In genomic region chr1:168366261-168366660, GRCm38 (mm10) we compare ENCODE assay signal across 31 mouse cellular contexts.
"Had no signal": no experiment of that assay in that cellular context is flagged by ENCODE, and none has a peak within 500 bp of the region (broad histone marks: within the 10 kb centered on the region; RNA-seq: fewer than 3 reads in every experiment).

No protein-coding gene starts in this region.

- ATAC-seq: liver, embryonic 12.5 days; liver, postnatal 0 days; lung, postnatal 0 days; midbrain, embryonic 13.5 days; midbrain, embryonic 15.5 days; midbrain, embryonic 16.5 days had no signal

- H3K27me3 ChIP-seq: limb, embryonic 12.5 days; limb, embryonic 13.5 days; limb, embryonic 15.5 days; liver, embryonic 12.5 days; liver, embryonic 13.5 days; liver, embryonic 15.5 days; lung, embryonic 15.5 days; megakaryocyte, embryonic 14.5 days; midbrain, embryonic 12.5 days; midbrain, embryonic 13.5 days; midbrain, embryonic 15.5 days had no signal

- H3K4me3 ChIP-seq: left cerebral cortex, adult 2 months; limb, embryonic 10.5 days; limb, embryonic 12.5 days; limb, embryonic 13.5 days; limb, embryonic 15.5 days; liver, embryonic 12.5 days; liver, embryonic 13.5 days; liver, embryonic 15.5 days; lung, embryonic 15.5 days; megakaryocyte, embryonic 14.5 days; midbrain, embryonic 10.5 days; midbrain, embryonic 12.5 days; midbrain, embryonic 13.5 days; midbrain, embryonic 15.5 days; myocyte had no signal

- DNase-seq: layer of hippocampus, postnatal 36 days; left cerebral cortex, postnatal 4 days; liver; liver, embryonic 13.5 days; liver, postnatal 0 days; lung, adult 18-20 months; lung, adult 2 months; lung, embryonic 14.5 days; lung, postnatal 10 days; lung, postnatal 36 days; lung, postnatal 4 days; midbrain, embryonic 14.5 days had no signal

- H3K9me3 ChIP-seq: limb, embryonic 10.5 days; limb, embryonic 12.5 days; limb, embryonic 13.5 days; limb, embryonic 15.5 days; liver, embryonic 12.5 days; liver, embryonic 13.5 days; liver, embryonic 15.5 days; lung, embryonic 15.5 days; megakaryocyte, embryonic 14.5 days; midbrain, embryonic 10.5 days; midbrain, embryonic 12.5 days; midbrain, embryonic 13.5 days; midbrain, embryonic 15.5 days had no signal

- H3K4me2 ChIP-seq: limb, embryonic 12.5 days; limb, embryonic 13.5 days; limb, embryonic 15.5 days; liver, embryonic 12.5 days; liver, embryonic 13.5 days; liver, embryonic 15.5 days; lung, embryonic 14.5 days; lung, embryonic 15.5 days; midbrain, embryonic 11.5 days; midbrain, embryonic 12.5 days; midbrain, embryonic 13.5 days; midbrain, embryonic 15.5 days had no signal

- H3K27ac ChIP-seq: left cerebral cortex, adult 2 months; limb, embryonic 10.5 days; limb, embryonic 12.5 days; limb, embryonic 13.5 days; limb, embryonic 15.5 days; liver, embryonic 12.5 days; liver, embryonic 13.5 days; liver, embryonic 14.5 days; liver, embryonic 15.5 days; lung, embryonic 15.5 days; macrophage; midbrain, embryonic 10.5 days; midbrain, embryonic 12.5 days had no signal

- H3K36me3 ChIP-seq: limb, embryonic 13.5 days; limb, embryonic 15.5 days; liver, embryonic 12.5 days; liver, embryonic 13.5 days; liver, embryonic 15.5 days; midbrain, embryonic 15.5 days had no signal

- H3K9ac ChIP-seq: limb, embryonic 12.5 days; limb, embryonic 13.5 days; limb, embryonic 15.5 days; liver, embryonic 12.5 days; liver, embryonic 13.5 days; liver, embryonic 14.5 days; liver, embryonic 15.5 days; liver, postnatal 0 days; lung, embryonic 14.5 days; lung, embryonic 15.5 days; midbrain, embryonic 12.5 days; midbrain, embryonic 13.5 days; midbrain, embryonic 15.5 days had no signal

- H3K4me1 ChIP-seq: limb, embryonic 15.5 days; liver, embryonic 15.5 days had no signal
